ENCODE assay signal across 11 mouse cellular contexts in the genomic region with DNA sequence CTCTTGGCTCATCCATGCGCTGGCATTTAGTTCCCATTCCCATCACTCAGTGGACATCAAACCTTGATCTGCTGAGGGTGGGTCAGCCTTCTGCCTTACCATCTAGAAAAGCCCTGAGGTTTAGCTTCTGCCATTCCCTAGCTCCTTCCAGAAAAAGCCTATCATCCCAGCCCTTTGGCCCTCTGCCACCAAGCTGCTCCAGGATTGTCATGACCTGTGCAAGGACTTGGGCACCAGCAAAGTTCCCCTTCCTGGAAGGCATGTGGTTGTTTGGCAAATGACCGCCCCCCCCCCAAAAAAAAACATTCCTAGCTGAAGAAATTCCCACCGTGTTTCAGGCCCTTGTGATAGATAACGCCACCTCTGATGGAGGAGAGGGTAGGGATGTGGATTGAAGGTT. TPM values are rescaled to one million over a fixed set of nuclear protein-coding genes. Genes with fewer than 3 reads are reported as not detected.
A peak's percentile ranks its signal among the peaks of the same experiment; 100 is the strongest.
DNase-seq lines count a peak whose midpoint lies in the region; ATAC-seq lines count a peak whose summit lies in the region.
"Had no signal": no experiment of that assay in that cellular context is flagged by ENCODE, and none has a peak within 500 bp of the region (broad histone marks: within the 10 kb centered on the region; RNA-seq: fewer than 3 reads in every experiment).

No protein-coding gene starts in this region.

- H3K9ac ChIP-seq in heart, embryonic 11.5 days (ENCODE audit: low read depth, low read length) = no peak overlapping the region
- no peak overlapping the region for H3K9ac ChIP-seq in neural tube, embryonic 11.5 days (ENCODE audit: low read length)
- no peak overlapping the region for H3K9ac ChIP-seq in stomach, embryonic 16.5 days (ENCODE audit: low read length)

- no peak for DNase-seq in heart, adult 9 months (ENCODE audit: low spot score in 2 of 2)
- no peak for DNase-seq in neural tube, embryonic 11.5 days (ENCODE audit: low spot score)
- no peak for DNase-seq in neural tube, embryonic 10.5 days (ENCODE audit: extremely low spot score, low spot score)
- peak; percentile 63 for DNase-seq in heart, postnatal 4 days
- no peak for DNase-seq in natural killer cell, adult 2 months (ENCODE audit: low spot score in 2 of 2)
- no peak for DNase-seq in thymus, adult 18-20 months
- DNase-seq: layer of hippocampus, postnatal 36 days; thymus, postnatal 36 days had no signal

- 29% methylated on average over 4 of the region's 4 CpGs for WGBS in heart, embryonic 11.5 days (ENCODE audit: insufficient replicate concordance)
- 48% methylated on average over 4 of the region's 4 CpGs for WGBS in neural tube, embryonic 11.5 days
- WGBS in stomach, embryonic 16.5 days = 44% methylated on average over 4 of the region's 4 CpGs

- peaks cover 9% of the 10 kb centered on the region; the same call in 1 of the 2 replicates for H3K36me3 ChIP-seq in heart, embryonic 11.5 days (ENCODE audit: control insufficient read depth, insufficient read depth, low read length)
- peaks cover 10% of the 10 kb centered on the region for H3K36me3 ChIP-seq in neural tube, embryonic 11.5 days (ENCODE audit: control insufficient read depth, insufficient read depth, low read length)
- 0 out of 2 replicates have a peak, but pooled peaks cover 10% of the 10 kb centered on the region for H3K36me3 ChIP-seq in stomach, embryonic 16.5 days (ENCODE audit: control insufficient read depth, insufficient read depth, low read length)

- peaks cover 6% of the 10 kb centered on the region; the same call in 1 of the 2 replicates for H3K9me3 ChIP-seq in heart, embryonic 11.5 days (replicated peaks; ENCODE audit: control insufficient read depth, low read length)
- no peaks in the 10 kb centered on the region; the same call in 1 of the 2 replicates for H3K9me3 ChIP-seq in neural tube, embryonic 11.5 days (ENCODE audit: control insufficient read depth, low read length)
- H3K9me3 ChIP-seq in stomach, embryonic 16.5 days (replicated peaks; ENCODE audit: control insufficient read depth, low read length) = 0 out of 2 replicates have a peak, but pooled peaks cover 4% of the 10 kb centered on the region

- no peak overlapping the region for H3K4me2 ChIP-seq in heart, embryonic 11.5 days
- no peak overlapping the region for H3K4me2 ChIP-seq in neural tube, embryonic 11.5 days (ENCODE audit: low read depth)
- no peak overlapping the region for H3K4me2 ChIP-seq in stomach, embryonic 16.5 days (ENCODE audit: low read depth, low read length)
- H3K4me2 ChIP-seq: midbrain, embryonic 11.5 days had no signal

- ATAC-seq in heart, embryonic 11.5 days (replicated peaks; ENCODE audit: insufficient number of reproducible peaks, low FRiP score, low TSS enrichment) = no peak
- no peak for ATAC-seq in neural tube, embryonic 11.5 days (ENCODE audit: insufficient read depth, low FRiP score, low TSS enrichment)
- ATAC-seq in stomach, embryonic 16.5 days (ENCODE audit: insufficient read depth, low FRiP score) = no peak

- H3K4me1 ChIP-seq in heart, embryonic 11.5 days (ENCODE audit: control insufficient read depth, insufficient read depth, low read length) = peaks cover 8% of the 10 kb centered on the region
- peaks cover 10% of the 10 kb centered on the region for H3K4me1 ChIP-seq in neural tube, embryonic 11.5 days (ENCODE audit: control insufficient read depth, insufficient read depth, low read length)
- H3K4me1 ChIP-seq in stomach, embryonic 16.5 days (ENCODE audit: control insufficient read depth, insufficient read depth, low read length) = peaks cover 6% of the 10 kb centered on the region; the same call in 1 of the 2 replicates

- no peak overlapping the region for H3K4me3 ChIP-seq in heart, embryonic 11.5 days (ENCODE audit: low read depth, low read length)
- H3K4me3 ChIP-seq in neural tube, embryonic 11.5 days (ENCODE audit: low read depth, low read length) = no peak overlapping the region
- no peak overlapping the region for H3K4me3 ChIP-seq in stomach, embryonic 16.5 days (replicated peaks; ENCODE audit: low read length)

- H3K27ac ChIP-seq in heart, embryonic 11.5 days (ENCODE audit: low read depth, low read length) = 0 out of 2 replicates have a peak overlapping the region, but pooled peaks have one; percentile 22
- H3K27ac ChIP-seq in neural tube, embryonic 11.5 days (ENCODE audit: low read depth, low read length) = 0 out of 2 replicates have a peak overlapping the region, but pooled peaks have one; percentile 14
- peak overlapping the region; percentile 82 for H3K27ac ChIP-seq in stomach, embryonic 16.5 days (ENCODE audit: low read length)

- no peaks in the 10 kb centered on the region for H3K27me3 ChIP-seq in heart, embryonic 11.5 days (ENCODE audit: control insufficient read depth, insufficient read depth, low read length)
- no peaks in the 10 kb centered on the region for H3K27me3 ChIP-seq in neural tube, embryonic 11.5 days (ENCODE audit: control insufficient read depth, insufficient read depth, low read length)
- no peaks in the 10 kb centered on the region for H3K27me3 ChIP-seq in stomach, embryonic 16.5 days (ENCODE audit: control insufficient read depth, insufficient read depth, low read length)

RNA-seq across cellular contexts. Expression of a gene that starts 14.1 kb away (rescaled TPM):
- polyA plus RNA-seq in heart, embryonic 11.5 days (2014; fragmentation: Nextera tagmentation; extraction: Ambion mirVana) = 284 and 289 TPM in 2 replicates
- 353 and 365 TPM in 2 replicates for polyA plus RNA-seq in neural tube, embryonic 11.5 days (2014; fragmentation: Nextera tagmentation; extraction: Ambion mirVana)
- 100 to 1,000 TPM; 204 to 217 TPM for total RNA-seq in heart, postnatal 4 days (2021)
- polyA plus RNA-seq in stomach, embryonic 16.5 days (2015; fragmentation: Nextera tagmentation; extraction: Ambion mirVana) = 411 and 440 TPM in 2 replicates

RNA-seq across cellular contexts. Expression of a gene that starts 31.2 kb away (rescaled TPM):
- polyA plus RNA-seq in heart, embryonic 11.5 days (2014; fragmentation: Nextera tagmentation; extraction: Ambion mirVana) = 220 and 244 TPM in 2 replicates
- 338 and 339 TPM in 2 replicates for polyA plus RNA-seq in neural tube, embryonic 11.5 days (2014; fragmentation: Nextera tagmentation; extraction: Ambion mirVana)
- 100 to 1,000 TPM; 174 to 191 TPM for total RNA-seq in heart, postnatal 4 days (2021)
- polyA plus RNA-seq in stomach, embryonic 16.5 days (2015; fragmentation: Nextera tagmentation; extraction: Ambion mirVana) = 186 and 188 TPM in 2 replicates

RNA-seq across cellular contexts. Expression of a gene that starts 34.0 kb away (rescaled TPM):
- polyA plus RNA-seq in heart, embryonic 11.5 days (2014; fragmentation: Nextera tagmentation; extraction: Ambion mirVana) = 0.13 TPM in 1 of 2 replicates, not detected in the other
- polyA plus RNA-seq in neural tube, embryonic 11.5 days (2014; fragmentation: Nextera tagmentation; extraction: Ambion mirVana) = 0.46 and 0.62 TPM in 2 replicates
- total RNA-seq in heart, postnatal 4 days (2021) = under 1 TPM in 1 of 2 experiments, not detected in 1; 0.14 TPM
- 1.8 and 2.4 TPM in 2 replicates for polyA plus RNA-seq in stomach, embryonic 16.5 days (2015; fragmentation: Nextera tagmentation; extraction: Ambion mirVana)
- total RNA-seq: layer of hippocampus, postnatal 36 days had no signal

Comparison
In these comparisons a context has a peak if more than half of its experiments do, and no peak if none do; other contexts are left out.
1. H3K27ac ChIP-seq: peak in every context shown above with its lines; median percentile 82 in stomach, embryonic 16.5 days; 22 in heart, embryonic 11.5 days; 14 in neural tube, embryonic 11.5 days.